Mouse (Mus musculus): ENCODE measurements around the gene Zfp874a.
"Not testable (repeated sequence)": the region's sequence is repeated elsewhere in the genome, so short reads cannot be mapped to it uniquely, and the experiment has no call there.

The Zfp874a gene

DNA sequence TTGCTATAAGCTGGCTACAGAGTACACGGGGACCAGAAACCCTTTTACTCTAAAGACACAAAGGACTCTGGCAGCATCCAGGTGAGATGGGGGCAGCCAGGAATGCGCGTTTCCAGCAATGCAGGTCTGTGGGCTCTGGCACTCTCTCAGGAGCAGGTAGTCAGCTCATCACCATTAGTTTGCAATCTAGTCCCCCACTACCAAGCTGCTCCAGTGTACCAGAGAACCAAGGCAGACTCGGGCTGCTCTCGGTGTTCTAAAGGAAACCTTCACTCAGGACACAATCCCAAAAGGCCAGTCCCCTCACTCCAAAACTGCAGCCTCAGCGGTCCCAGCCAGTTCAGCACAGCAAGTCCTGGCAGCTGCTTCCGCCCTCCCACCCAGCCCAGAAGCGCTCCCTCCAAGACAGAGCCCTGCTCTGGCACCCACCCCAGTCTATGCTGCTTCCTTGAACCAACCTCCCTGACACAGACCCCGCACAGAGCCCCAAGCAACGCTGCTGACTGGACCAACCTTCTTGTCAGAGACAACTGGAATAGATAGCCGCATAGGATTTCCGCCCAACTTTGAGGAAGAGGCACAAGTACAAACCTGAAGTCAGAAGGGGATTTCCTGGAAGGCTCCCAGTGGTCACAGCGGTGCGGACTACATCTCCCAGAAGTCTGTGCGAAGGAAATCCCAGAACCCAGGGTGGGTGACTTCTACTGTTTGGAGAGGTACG, 52.1 kb downstream of the Zfp874a start, which contains the start of gene Zfp429:
Zfp429 (minus strand) TSS at position 637 of the 721 bp plus-strand sequence.
- in situ Hi-C loops (cut with MboI, MseI), result not testable (repeated sequence)

DNA sequence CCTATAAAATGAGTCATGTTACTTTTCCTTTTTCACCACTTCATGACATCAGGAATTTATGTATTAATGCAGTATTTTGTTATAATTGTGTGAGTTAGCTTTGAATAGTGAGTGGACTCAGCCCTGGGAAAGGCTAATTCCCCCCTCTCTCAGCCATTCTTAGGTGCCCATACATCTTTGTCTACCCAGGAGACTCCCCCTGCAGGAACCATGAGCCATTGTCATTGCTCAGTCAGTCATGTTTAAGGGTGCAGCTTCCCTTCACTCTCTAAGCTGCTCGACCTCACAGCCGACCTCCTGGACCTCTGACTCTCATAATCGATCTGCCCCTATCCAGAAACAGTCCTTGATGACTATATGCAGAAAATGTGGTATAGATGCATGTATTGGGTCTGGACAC, 75.2 kb downstream of the Zfp874a start:
- in situ Hi-C loops (cut with MboI, MseI), result loop anchor here (10.0 kb wide), 1 partner anchor 201 kb away; the partner anchor contains the start of gene Rsl1

DNA sequence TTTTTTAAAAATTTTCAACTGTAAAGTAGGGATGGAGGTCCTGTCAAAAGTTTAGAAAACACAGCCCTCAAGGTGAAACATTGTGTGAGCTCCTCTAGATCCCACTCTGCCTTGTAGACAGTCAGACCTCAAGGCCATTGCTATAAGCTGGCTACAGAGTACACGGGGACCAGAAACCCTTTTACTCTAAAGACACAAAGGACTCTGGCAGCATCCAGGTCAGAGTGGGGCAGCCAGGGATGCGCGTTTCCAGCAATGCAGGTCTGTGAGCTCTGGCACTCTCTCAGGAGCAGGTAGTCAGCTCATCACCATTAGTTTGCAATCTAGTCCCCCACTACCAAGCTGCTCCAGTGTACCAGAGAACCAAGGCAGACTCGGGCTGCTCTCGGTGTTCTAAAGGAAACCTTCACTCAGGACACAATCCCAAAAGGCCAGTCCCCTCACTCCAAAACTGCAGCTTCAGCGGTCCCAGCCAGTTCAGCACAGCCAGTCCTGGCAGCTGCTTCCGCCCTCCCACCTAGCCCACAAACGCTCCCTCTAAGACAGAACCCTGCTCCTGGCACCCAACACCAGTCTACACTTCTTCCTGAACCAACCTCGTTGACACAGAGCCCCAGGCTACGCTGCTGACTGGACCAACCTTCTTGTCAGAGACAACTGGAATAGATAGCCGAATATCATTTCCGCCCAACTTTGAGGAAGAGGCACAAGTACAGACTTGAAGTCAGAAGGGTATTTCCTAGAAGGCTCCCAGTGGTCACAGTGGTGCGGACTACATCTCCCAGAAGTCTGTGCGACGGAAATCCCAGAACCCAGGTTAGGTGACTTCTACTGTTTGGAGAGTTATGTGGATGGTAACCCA, 76.1 kb downstream of the Zfp874a start, which contains the start of the genes Gm28041 and Zfp456:
Gm28041 (minus strand) TSS at position 684 of the 862 bp plus-strand sequence.
Zfp456 (minus strand) TSS at position 761 of the 862 bp plus-strand sequence.
- in situ Hi-C loops (cut with MboI, MseI), result loop anchor here (10.0 kb wide), 1 partner anchor 200 kb away; the partner anchor contains the start of gene Rsl1
